Mouse (Mus musculus) thymus, adult 2 months (tissue): Measurements from ENCODE around the gene Crkl.

Experiments
- CTCF ChIP-seq: fragments of 200-500 bp; IDR thresholded peaks from 2 replicates; pipeline ENCODE4 v1.5.1; 2012; ENCODE audit warnings: mild to moderate bottlenecking, control low read depth, low read length, moderate library complexity, borderline replicate concordance; ENCODE audit not compliant: control insufficient read depth, poor library complexity, insufficient read depth; ENCODE audit errors: extremely low read depth
- POLR2A ChIP-seq: fragments of 200-500 bp; IDR thresholded peaks from 2 replicates; pipeline ENCODE4 v1.6.1; 2012; ENCODE audit warnings: mild to moderate bottlenecking, low read length, control low read depth, moderate library complexity; ENCODE audit not compliant: control insufficient read depth, poor library complexity, insufficient read depth; ENCODE audit errors: extremely low read depth

DNA sequence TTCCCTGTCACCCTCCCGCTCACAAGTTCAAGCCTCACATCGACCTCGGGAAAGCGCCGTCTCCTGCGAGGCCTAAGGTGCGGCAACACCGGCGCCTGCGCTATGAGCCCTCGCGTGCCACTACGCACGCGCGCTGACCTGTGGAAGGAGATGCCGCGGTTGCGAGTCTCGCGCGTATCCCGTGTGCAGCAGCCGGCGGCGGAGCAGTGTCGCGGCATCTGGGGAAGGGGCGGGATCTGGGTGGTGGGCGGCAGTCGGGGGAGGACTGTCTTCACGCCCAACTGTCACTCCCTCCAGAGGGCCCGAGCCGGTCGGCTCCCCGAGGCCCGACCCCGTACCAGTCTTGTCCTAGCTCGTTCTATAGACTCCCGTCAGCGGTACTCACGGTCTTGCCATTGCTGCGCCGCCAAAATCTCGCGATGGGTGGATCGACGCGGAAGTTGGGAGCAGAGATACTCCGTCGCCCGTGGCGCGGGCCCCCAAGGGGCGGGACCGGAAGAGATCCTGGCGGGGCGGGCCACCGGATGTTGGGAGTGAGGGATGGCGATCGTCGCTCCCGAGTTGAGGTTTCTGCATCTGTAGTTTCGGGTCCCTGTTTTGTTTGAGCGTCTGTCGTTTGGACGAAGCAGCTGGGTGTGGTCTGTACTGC, 79.0 kb downstream of the Crkl start, which contains the start of gene Thap7:
- peak; percentile 46; the same call in 1 of the 2 replicates for TF ChIP-seq CTCF
- peak; percentile 88 for TF ChIP-seq POLR2A
